Mouse (Mus musculus): ENCODE results near the gene Esp6. TPM values are rescaled to one million over a fixed set of nuclear protein-coding genes. Genes with fewer than 3 reads are reported as not detected.

The Esp6 gene
- not detected for polyA plus RNA-seq (2014; fragmentation: Illumina TruSeq; extraction: RNeasy Lipid Tissue Mini Kit (QIAGEN cat#74804); ENCODE audit: low read depth, low replicate concordance)

DNA sequence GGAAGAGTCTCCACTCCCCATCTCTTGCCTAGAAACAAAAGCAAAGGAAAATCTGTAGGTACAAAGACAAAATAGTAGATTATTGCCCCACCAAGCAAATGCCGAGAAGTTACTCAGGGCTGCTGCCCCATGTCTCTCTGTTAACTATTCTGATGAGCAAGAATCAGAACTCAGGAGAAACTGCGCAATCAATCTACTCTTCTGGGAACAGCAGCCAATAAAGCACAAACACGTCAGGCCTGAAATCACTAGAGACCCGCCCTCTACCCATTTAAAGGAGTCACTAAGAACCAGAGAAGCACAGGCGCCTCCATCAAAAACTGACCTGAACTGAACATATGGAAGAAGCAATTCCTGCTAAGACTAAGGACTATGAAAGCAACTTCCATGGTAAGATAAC, at the start of gene Esp6:
Gene Esp6, plus strand, starts transcription at position 301 of the 400 bp plus-strand sequence.

GRCm38 (mm10) chr17:40519818-40520217, 41.5 kb upstream of the Esp6 start, which contains the start of gene Esp8:
TSS of gene Esp8 (plus strand) at chr17:40520022.

DNA sequence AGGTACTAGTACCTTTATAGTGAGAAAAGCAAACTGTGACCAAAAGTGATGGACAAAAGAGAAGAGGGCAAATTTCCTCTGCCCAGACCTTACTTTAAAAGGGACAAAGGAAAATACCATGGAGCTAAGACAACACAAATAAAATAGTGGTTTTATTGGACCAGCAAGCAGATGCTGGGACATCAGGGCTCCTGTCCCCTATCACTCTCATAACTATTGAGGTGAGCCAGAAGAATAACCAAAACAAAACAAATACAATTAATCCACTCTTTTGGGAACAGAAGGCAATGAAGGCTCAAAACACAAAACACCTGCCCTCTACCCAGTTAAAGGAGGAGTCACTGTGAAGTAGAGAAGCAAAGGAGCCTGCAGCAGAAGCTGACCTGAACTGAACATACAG, 37.0 kb downstream of the Esp6 start, which contains the start of gene Esp4:
Gene Esp4, plus strand, starts transcription at position 301 of the 400 bp plus-strand sequence.

Other genes starting within 250 kb of the Esp6 start
- gene Crisp1, start 242.3 kb upstream of the Esp6 start, polyA plus RNA-seq (2014; fragmentation: Illumina TruSeq; extraction: RNeasy Lipid Tissue Mini Kit (QIAGEN cat#74804); ENCODE audit: low read depth, low replicate concordance) = not detected
- gene Esp8, start 41.5 kb upstream of the Esp6 start, polyA plus RNA-seq (2014; fragmentation: Illumina TruSeq; extraction: RNeasy Lipid Tissue Mini Kit (QIAGEN cat#74804); ENCODE audit: low read depth, low replicate concordance) = not detected
- not detected for gene Esp4, start 37.1 kb downstream of the Esp6 start, polyA plus RNA-seq (2014; fragmentation: Illumina TruSeq; extraction: RNeasy Lipid Tissue Mini Kit (QIAGEN cat#74804); ENCODE audit: low read depth, low replicate concordance)
- gene Esp3, start 70.6 kb downstream of the Esp6 start, polyA plus RNA-seq (2014; fragmentation: Illumina TruSeq; extraction: RNeasy Lipid Tissue Mini Kit (QIAGEN cat#74804); ENCODE audit: low read depth, low replicate concordance) = not detected
- not detected for gene Esp1, start 165.6 kb downstream of the Esp6 start, polyA plus RNA-seq (2014; fragmentation: Illumina TruSeq; extraction: RNeasy Lipid Tissue Mini Kit (QIAGEN cat#74804); ENCODE audit: low read depth, low replicate concordance)
- gene Crisp2, start 245.5 kb downstream of the Esp6 start, polyA plus RNA-seq (2014; fragmentation: Illumina TruSeq; extraction: RNeasy Lipid Tissue Mini Kit (QIAGEN cat#74804); ENCODE audit: low read depth, low replicate concordance) = 1.7 TPM
- gene Rhag, start 249.6 kb downstream of the Esp6 start, polyA plus RNA-seq (2014; fragmentation: Illumina TruSeq; extraction: RNeasy Lipid Tissue Mini Kit (QIAGEN cat#74804); ENCODE audit: low read depth, low replicate concordance) = not detected

Measured in kidney, adult 10 weeks (tissue).